Mouse (Mus musculus) heart, postnatal 4 days (tissue): ENCODE data around the gene Tmem43. TPM values are rescaled to one million over a fixed set of nuclear protein-coding genes. Genes with fewer than 3 reads are reported as not detected.

ENCODE experiments used
- DNase-seq: peaks from one replicate; pipeline ENCODE4 v3.0.0; 2021
- total RNA-seq, 2 experiments: library from RNA; stranded (reverse); gene quantifications; 2 replicates each; pipeline ENCODE4 v1.2.3; 2021

Gene Tmem43
- total RNA-seq, 2 experiments from 2014 or later: 21.3 to 24.4 TPM

- no peak for DNase-seq
These were observed 61.7 kb downstream of the Tmem43 start for GRCm38 (mm10) chr6:91535231-91535630.

GRCm38 (mm10) chr6:91536047-91536765 is 62.7 kb downstream of the Tmem43 start:
- no peak for DNase-seq

Other genes with a start within 250 kb of the Tmem43 start
- gene Wnt7a, start 62.3 kb upstream of the Tmem43 start, total RNA-seq: under 1 TPM; 0.07 to 0.11 TPM
- 10 to 100 TPM; 19.3 to 19.8 TPM for gene Chchd4, start 157 bp upstream of the Tmem43 start, total RNA-seq
- 10 to 100 TPM in 1 of 2 experiments, 1 to 10 TPM in 1; 9.2 to 10.4 TPM for gene Xpc, start 42.2 kb downstream of the Tmem43 start, total RNA-seq
- 100 to 1,000 TPM in 1 of 2 experiments, 10 to 100 TPM in 1; 96.0 to 101 TPM for gene Lsm3, start 42.2 kb downstream of the Tmem43 start, total RNA-seq
- 100 to 1,000 TPM; 142 to 158 TPM for gene Slc6a6, start 210.3 kb downstream of the Tmem43 start, total RNA-seq